Comparison of ENCODE assay signal across 24 mouse cellular contexts in the genomic region with DNA sequence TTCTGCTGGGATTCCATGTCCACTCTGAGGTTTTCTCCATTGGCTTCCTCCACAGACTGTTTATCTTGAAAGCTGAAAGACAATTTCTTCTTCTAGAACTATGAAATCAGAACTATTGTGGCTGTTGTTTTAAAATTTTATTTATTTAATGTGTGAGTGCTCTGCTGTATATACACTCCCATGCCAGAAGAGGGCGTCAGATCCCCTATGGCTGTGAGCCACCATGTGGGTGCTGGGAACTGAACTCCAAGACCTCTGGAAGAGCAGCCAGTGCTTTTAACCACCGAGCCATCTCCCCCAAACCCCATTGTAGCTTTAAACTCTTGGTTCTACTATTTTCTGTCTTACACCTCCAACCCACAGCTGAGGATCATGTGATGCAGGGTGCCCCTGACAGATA. TPM values are rescaled to one million over a fixed set of nuclear protein-coding genes. Genes with fewer than 3 reads are reported as not detected.
DNase-seq lines count a peak whose midpoint lies in the region; ATAC-seq and TF ChIP-seq lines count a peak whose summit lies in the region.
"Had no signal": no experiment of that assay in that cellular context is flagged by ENCODE, and none has a peak within 500 bp of the region (broad histone marks: within the 10 kb centered on the region; RNA-seq: fewer than 3 reads in every experiment).

No protein-coding gene starts in this region.

- no peak for TF ChIP-seq EP300 in stomach, postnatal 0 days (optimal IDR thresholded peaks at IDR 0.05)

- H3K9me3 ChIP-seq in stomach, postnatal 0 days (ENCODE audit: control insufficient read depth, low read length): no peaks in the 10 kb centered on the region
- no peaks in the 10 kb centered on the region for H3K9me3 ChIP-seq in kidney, embryonic 15.5 days (replicated peaks)
- H3K9me3 ChIP-seq: forebrain, embryonic 12.5 days; heart, embryonic 15.5 days; hindbrain, embryonic 15.5 days; limb, embryonic 12.5 days had no signal

- WGBS in stomach, postnatal 0 days: 90% methylated on average over 2 of the region's 2 CpGs
- 94% methylated on average over 2 of the region's 2 CpGs for WGBS in kidney, embryonic 15.5 days

- no peaks in the 10 kb centered on the region for H3K4me1 ChIP-seq in stomach, postnatal 0 days (replicated peaks; ENCODE audit: control insufficient read depth, insufficient read depth)
- 0 out of 2 replicates have a peak, but pooled peaks cover 7% of the 10 kb centered on the region for H3K4me1 ChIP-seq in kidney, embryonic 15.5 days
- H3K4me1 ChIP-seq: forebrain, embryonic 12.5 days; hindbrain, embryonic 15.5 days had no signal

- no peak overlapping the region for H3K9ac ChIP-seq in stomach, postnatal 0 days (ENCODE audit: low read length)
- H3K9ac ChIP-seq in kidney, embryonic 15.5 days: no peak overlapping the region
- H3K9ac ChIP-seq: forebrain, embryonic 12.5 days; heart, embryonic 15.5 days; hindbrain, embryonic 15.5 days; limb, embryonic 12.5 days had no signal

- peak; percentile 47 for TF ChIP-seq CTCF in layer of hippocampus, adult 2 months (conservative IDR thresholded peaks at IDR 0.05)
- TF ChIP-seq CTCF in stomach, postnatal 0 days (IDR thresholded peaks at IDR 0.05; ENCODE audit: low read depth): peak; percentile 25

- no peak for ATAC-seq in stomach, postnatal 0 days (ENCODE audit: low FRiP score, low TSS enrichment)
- ATAC-seq in monocyte, adult 5-6 weeks (replicated peaks; ENCODE audit: insufficient number of reproducible peaks, low FRiP score, low TSS enrichment, poor library complexity, severe bottlenecking): no peak
- no peak for ATAC-seq in kidney, embryonic 15.5 days (replicated peaks; ENCODE audit: low FRiP score)
- ATAC-seq: midbrain, embryonic 16.5 days; Patski had no signal

- no peak overlapping the region for H3K4me3 ChIP-seq in layer of hippocampus, adult 2 months
- no peak overlapping the region for H3K4me3 ChIP-seq in stomach, postnatal 0 days (ENCODE audit: low read depth, low read length)
- no peak overlapping the region for H3K4me3 ChIP-seq in kidney, embryonic 15.5 days (replicated peaks)
- H3K4me3 ChIP-seq: forebrain, embryonic 12.5 days; heart, embryonic 15.5 days; hindbrain, embryonic 15.5 days; limb, embryonic 12.5 days had no signal

- H3K27ac ChIP-seq in layer of hippocampus, adult 2 months: no peak overlapping the region
- no peak overlapping the region for H3K27ac ChIP-seq in stomach, postnatal 0 days (replicated peaks)
- no peak overlapping the region for H3K27ac ChIP-seq in kidney, embryonic 15.5 days
- H3K27ac ChIP-seq: forebrain, embryonic 12.5 days; heart, embryonic 15.5 days; hindbrain, embryonic 15.5 days; limb, embryonic 12.5 days had no signal

- no peaks in the 10 kb centered on the region for H3K27me3 ChIP-seq in stomach, postnatal 0 days (ENCODE audit: control insufficient read depth, insufficient read depth, low read length)
- H3K27me3 ChIP-seq in kidney, embryonic 15.5 days: no peaks in the 10 kb centered on the region
- H3K27me3 ChIP-seq: forebrain, embryonic 12.5 days; heart, embryonic 15.5 days; hindbrain, embryonic 15.5 days; limb, embryonic 12.5 days; Patski had no signal

- H3K4me2 ChIP-seq in stomach, postnatal 0 days (replicated peaks; ENCODE audit: low read depth): no peak overlapping the region
- H3K4me2 ChIP-seq in kidney, embryonic 15.5 days: no peak overlapping the region
- H3K4me2 ChIP-seq: forebrain, embryonic 12.5 days; heart, embryonic 15.5 days; hindbrain, embryonic 15.5 days; limb, embryonic 12.5 days had no signal

- no peaks in the 10 kb centered on the region for H3K36me3 ChIP-seq in stomach, postnatal 0 days (ENCODE audit: control insufficient read depth, insufficient read depth, low read length)
- peaks cover 8% of the 10 kb centered on the region for H3K36me3 ChIP-seq in kidney, embryonic 15.5 days
- H3K36me3 ChIP-seq: hindbrain, embryonic 15.5 days had no signal

- no peak for DNase-seq in layer of hippocampus, adult 2 months (ENCODE audit: low spot score in 2 of 2)
- no peak for DNase-seq in layer of hippocampus, adult 8-10 months (ENCODE audit: low spot score in 2 of 2)
- DNase-seq in retina, embryonic 14.5 days (ENCODE audit: low spot score): peak; percentile 21
- no peak for DNase-seq in retina, postnatal 1 day
- DNase-seq in NIH3T3 (ENCODE audit: low read depth): peak; percentile 36
- no peak for DNase-seq in stomach, postnatal 0 days (ENCODE audit: low spot score)
- DNase-seq: cerebellum, adult 9-10 months; gastrocnemius, postnatal 10 days; heart, adult 18-20 months; heart, postnatal 4 days; kidney, adult 11 months; kidney, postnatal 10 days; lung, adult 18-20 months; lung, postnatal 36 days; right cerebral cortex, adult 18-20 months; thymus, postnatal 4 days had no signal

RNA-seq across cellular contexts. Expression of gene Sh3bgrl3, which starts 10.3 kb away (rescaled TPM):
- 100 to 1,000 TPM; 257 to 267 TPM for total RNA-seq in layer of hippocampus, adult 2 months (2021)
- 100 to 1,000 TPM; 185 to 289 (median 252) TPM for total RNA-seq in layer of hippocampus, adult 8-10 months (2022)
- 522 and 533 TPM in 2 replicates for polyA plus RNA-seq in stomach, postnatal 0 days (2015; fragmentation: Nextera tagmentation; extraction: Ambion mirVana)
- 320 to 400 TPM (median 328 TPM) in 3 replicates for total RNA-seq in monocyte, adult 5-6 weeks (2017)
- 395 and 412 TPM in 2 replicates for polyA plus RNA-seq in kidney, embryonic 15.5 days (2015; fragmentation: Nextera tagmentation; extraction: Ambion mirVana)

RNA-seq across cellular contexts. Expression of gene Ubxn11, which starts 36.5 kb away (rescaled TPM):
- 10 to 100 TPM; 34.0 to 42.4 TPM for total RNA-seq in layer of hippocampus, adult 2 months (2021)
- total RNA-seq in layer of hippocampus, adult 8-10 months (2022): 10 to 100 TPM; 34.7 to 39.5 (median 35.6) TPM
- polyA plus RNA-seq in stomach, postnatal 0 days (2015; fragmentation: Nextera tagmentation; extraction: Ambion mirVana): 1.3 TPM in 2 replicates
- 8.5 to 13.7 TPM (median 10.6 TPM) in 3 replicates for total RNA-seq in monocyte, adult 5-6 weeks (2017)
- polyA plus RNA-seq in kidney, embryonic 15.5 days (2015; fragmentation: Nextera tagmentation; extraction: Ambion mirVana): 10.5 and 11.1 TPM in 2 replicates

RNA-seq across cellular contexts. Expression of gene Cd52, which starts 44.0 kb away (rescaled TPM):
- 1 to 10 TPM; 1.1 to 3.8 TPM for total RNA-seq in layer of hippocampus, adult 2 months (2021)
- 10 to 100 TPM in 2 of 4 experiments, 1 to 10 TPM in 2; 1.2 to 52.4 (median 18.2) TPM for total RNA-seq in layer of hippocampus, adult 8-10 months (2022)
- 18.0 and 20.3 TPM in 2 replicates for polyA plus RNA-seq in stomach, postnatal 0 days (2015; fragmentation: Nextera tagmentation; extraction: Ambion mirVana)
- total RNA-seq in monocyte, adult 5-6 weeks (2017): 1,277 to 1,906 TPM (median 1,626 TPM) in 3 replicates
- polyA plus RNA-seq in kidney, embryonic 15.5 days (2015; fragmentation: Nextera tagmentation; extraction: Ambion mirVana): 12.0 and 12.2 TPM in 2 replicates
- polyA plus RNA-seq: Patski had no signal

RNA-seq across cellular contexts. Expression of gene Cep85, which starts 48.1 kb away (rescaled TPM):
- 10 to 100 TPM; 14.3 to 17.2 TPM for total RNA-seq in layer of hippocampus, adult 2 months (2021)
- total RNA-seq in layer of hippocampus, adult 8-10 months (2022): 10 to 100 TPM; 16.6 to 19.8 (median 18.6) TPM
- 87.6 and 102 TPM in 2 replicates for polyA plus RNA-seq in stomach, postnatal 0 days (2015; fragmentation: Nextera tagmentation; extraction: Ambion mirVana)
- 21.6 to 36.1 TPM (median 24.2 TPM) in 3 replicates for total RNA-seq in monocyte, adult 5-6 weeks (2017)
- polyA plus RNA-seq in kidney, embryonic 15.5 days (2015; fragmentation: Nextera tagmentation; extraction: Ambion mirVana): 106 and 125 TPM in 2 replicates

Comparison
In these comparisons a context has a peak if more than half of its experiments do, and no peak if none do; other contexts are left out.
1. DNase-seq: peak in retina, embryonic 14.5 days (single experiment) and NIH3T3 (single experiment); none in layer of hippocampus, adult 2 months (0 of 2), layer of hippocampus, adult 8-10 months (0 of 2), retina, postnatal 1 day (single experiment) and stomach, postnatal 0 days (single experiment).
2. RNA of gene Cd52, which starts 44.0 kb away (total RNA-seq): 1,277 to 1,906 TPM in monocyte, adult 5-6 weeks; 1.2 to 52.4 TPM in layer of hippocampus, adult 8-10 months and 1.1 to 3.8 TPM in layer of hippocampus, adult 2 months; every median in the first group is over 10 times any median in the second.